In genomic region chr12:54214426-54214825, GRCm38 (mm10) we compare ENCODE assay signal across 21 mouse cellular contexts. TPM values are rescaled to one million over a fixed set of nuclear protein-coding genes. Genes with fewer than 3 reads are reported as not detected.
DNase-seq lines count a peak whose midpoint lies in the region; ATAC-seq and TF ChIP-seq lines count a peak whose summit lies in the region.
"Had no signal": no experiment of that assay in that cellular context is flagged by ENCODE, and none has a peak within 500 bp of the region (broad histone marks: within the 10 kb centered on the region; RNA-seq: fewer than 3 reads in every experiment).

No protein-coding gene starts in this region.

- POLR2A ChIA-PET in Patski (lab: Charles Lee), result interaction anchor here (1.2 kb wide), 1 partner anchor 11 kb away, joined by 3 read pairs; the partner anchor contains the start of gene Egln3

- DNase-seq in limb, embryonic 10.5 days (ENCODE audit: low spot score), result no peak
- DNase-seq in Patski (ENCODE audit: low read depth, low spot score), result peak; percentile 79
- DNase-seq in intestine, embryonic 14.5 days (ENCODE audit: low spot score), result peak; percentile 66
- DNase-seq in left cerebral cortex, adult 9 months (ENCODE audit: low spot score in 2 of 2), result no peak
- DNase-seq in left cerebral cortex, postnatal 36 days (ENCODE audit: low spot score in 2 of 2), result no peak
- DNase-seq in left cerebral cortex, postnatal 25 days (ENCODE audit: low spot score in 2 of 2), result no peak
- DNase-seq: cerebellum, adult 2 months; heart, postnatal 36 days; kidney, adult 8-10 months; liver; lung, adult 2 months; lung, postnatal 36 days; thymus, adult 18-20 months had no signal

- H3K9ac ChIP-seq in limb, embryonic 12.5 days (replicated peaks), result no peak overlapping the region
- H3K9ac ChIP-seq in intestine, embryonic 14.5 days (ENCODE audit: low read length), result no peak overlapping the region
- H3K9ac ChIP-seq: forebrain, embryonic 15.5 days; heart, embryonic 12.5 days; hindbrain, embryonic 15.5 days; neural tube, embryonic 13.5 days had no signal

- CTCF ChIA-PET in Patski (lab: Charles Lee), result interaction anchor here (2.4 kb wide), 1 partner anchor 9 kb away, joined by 7 read pairs; no protein-coding TSS in a partner anchor

- intact Hi-C loops in left cerebral cortex, postnatal 36 days (cut with DNase I), result no loop called here
- intact Hi-C loops in left cerebral cortex, postnatal 25 days (cut with DNase I), result no loop called here

- H3K27me3 ChIP-seq in limb, embryonic 12.5 days, result 0 out of 2 replicates have a peak, but pooled peaks cover 5% of the 10 kb centered on the region
- H3K27me3 ChIP-seq in limb, embryonic 10.5 days (ENCODE audit: low read depth, poor library complexity, severe bottlenecking), result no peaks in the 10 kb centered on the region
- no peaks in the 10 kb centered on the region for H3K27me3 ChIP-seq in Patski
- H3K27me3 ChIP-seq in intestine, embryonic 14.5 days (replicated peaks; ENCODE audit: control insufficient read depth, insufficient read depth, low read length), result no peaks in the 10 kb centered on the region
- H3K27me3 ChIP-seq: CH12.LX; forebrain, embryonic 15.5 days; heart, embryonic 12.5 days; hindbrain, embryonic 15.5 days had no signal

- no peak overlapping the region for H3K4me3 ChIP-seq in limb, embryonic 12.5 days (replicated peaks)
- H3K4me3 ChIP-seq in limb, embryonic 10.5 days, result no peak overlapping the region
- H3K4me3 ChIP-seq in intestine, embryonic 14.5 days (ENCODE audit: low read depth, low read length), result no peak overlapping the region
- H3K4me3 ChIP-seq: erythroblast, embryonic 14.5 days; forebrain, embryonic 15.5 days; heart, embryonic 12.5 days; hindbrain, embryonic 15.5 days; neural tube, embryonic 13.5 days had no signal

- H3K9me3 ChIP-seq in limb, embryonic 12.5 days, result no peaks in the 10 kb centered on the region
- H3K9me3 ChIP-seq in limb, embryonic 10.5 days (replicated peaks), result no peaks in the 10 kb centered on the region
- no peaks in the 10 kb centered on the region for H3K9me3 ChIP-seq in intestine, embryonic 14.5 days (ENCODE audit: control insufficient read depth, low read length)
- H3K9me3 ChIP-seq: forebrain, embryonic 15.5 days; heart, embryonic 12.5 days; hindbrain, embryonic 15.5 days; neural tube, embryonic 13.5 days had no signal

- ATAC-seq in limb, embryonic 12.5 days (ENCODE audit: insufficient number of reproducible peaks, insufficient read depth, low FRiP score, low TSS enrichment, low read depth), result no peak
- peak; percentile 79 for ATAC-seq in Patski
- ATAC-seq in intestine, embryonic 14.5 days (replicated peaks; ENCODE audit: low FRiP score, low TSS enrichment, low read depth), result peak; percentile 76; the same call in 1 of the 2 replicates
- ATAC-seq: activated CD4-positive, CD25-positive, alpha-beta regulatory T cell, adult 4 months; forebrain, embryonic 15.5 days had no signal

- no peaks in the 10 kb centered on the region for H3K36me3 ChIP-seq in limb, embryonic 12.5 days
- no peaks in the 10 kb centered on the region for H3K36me3 ChIP-seq in limb, embryonic 10.5 days
- no peaks in the 10 kb centered on the region for H3K36me3 ChIP-seq in intestine, embryonic 14.5 days (ENCODE audit: control insufficient read depth, insufficient read depth, low read length)
- H3K36me3 ChIP-seq: forebrain, embryonic 15.5 days; heart, embryonic 12.5 days; hindbrain, embryonic 15.5 days; neural tube, embryonic 13.5 days had no signal

- H3K27ac ChIP-seq in limb, embryonic 12.5 days, result no peak overlapping the region
- no peak overlapping the region for H3K27ac ChIP-seq in limb, embryonic 10.5 days
- H3K27ac ChIP-seq in intestine, embryonic 14.5 days (ENCODE audit: low read depth), result no peak overlapping the region
- H3K27ac ChIP-seq: forebrain, embryonic 15.5 days; hindbrain, embryonic 15.5 days; neural tube, embryonic 13.5 days had no signal

- peaks cover 3% of the 10 kb centered on the region; the same call in 1 of the 2 replicates for H3K4me1 ChIP-seq in limb, embryonic 12.5 days (replicated peaks)
- peaks cover 18% of the 10 kb centered on the region for H3K4me1 ChIP-seq in limb, embryonic 10.5 days
- no peaks in the 10 kb centered on the region for H3K4me1 ChIP-seq in intestine, embryonic 14.5 days (replicated peaks; ENCODE audit: control insufficient read depth, insufficient read depth, low read length)
- H3K4me1 ChIP-seq: forebrain, embryonic 15.5 days; hindbrain, embryonic 15.5 days had no signal

- H3K4me2 ChIP-seq in limb, embryonic 12.5 days, result peak overlapping the region; percentile 19; the same call in 1 of the 2 replicates
- H3K4me2 ChIP-seq in intestine, embryonic 14.5 days (ENCODE audit: low read length), result no peak overlapping the region
- H3K4me2 ChIP-seq: forebrain, embryonic 15.5 days; heart, embryonic 12.5 days; hindbrain, embryonic 15.5 days; neural tube, embryonic 13.5 days had no signal

- in situ Hi-C loops in Patski (cut with MboI; ENCODE audit: low pct_unique_long_range_greater_than_20kb), result loop anchor here (10.0 to 25.0 kb wide), 2 partner anchors 140 to 273 kb away; no protein-coding TSS in a partner anchor

- 13% methylated on average over 6 of the region's 6 CpGs for WGBS in limb, embryonic 12.5 days
- whole genome bisulfite sequencing in limb, embryonic 10.5 days, result 33% methylated on average over 6 of the region's 6 CpGs
- 31% methylated on average over 6 of the region's 6 CpGs for WGBS in intestine, embryonic 14.5 days

- no peak for TF ChIP-seq CTCF in Patski (IDR thresholded peaks at IDR 0.05)

RNA-seq across cellular contexts. Expression of gene Egln3, which starts 10.8 kb away (rescaled TPM):
- 3.0 and 3.4 TPM in 2 replicates for polyA plus RNA-seq in limb, embryonic 12.5 days (2016; fragmentation: Nextera tagmentation; extraction: Ambion mirVana)
- polyA plus RNA-seq in limb, embryonic 10.5 days (2016; fragmentation: Nextera tagmentation; extraction: Ambion mirVana), result 2.8 and 2.9 TPM in 2 replicates
- polyA plus RNA-seq in Patski (2021), result 13.0 TPM
- 44.9 and 48.1 TPM in 2 replicates for polyA plus RNA-seq in intestine, embryonic 14.5 days (2014; fragmentation: Nextera tagmentation; extraction: Ambion mirVana)
- 1 to 10 TPM; 9.1 to 9.9 TPM for total RNA-seq in left cerebral cortex, postnatal 36 days (2021)
- total RNA-seq in left cerebral cortex, postnatal 25 days (2021), result 10 to 100 TPM; 10.8 to 12.6 TPM
- polyA plus RNA-seq: erythroblast, embryonic 14.5 days had no signal

Comparison
In these comparisons a context has a peak if more than half of its experiments do, and no peak if none do; other contexts are left out.
1. DNase-seq: peak in Patski (single experiment) and intestine, embryonic 14.5 days (single experiment); none in limb, embryonic 10.5 days (single experiment), left cerebral cortex, adult 9 months (0 of 2), left cerebral cortex, postnatal 36 days (0 of 2) and left cerebral cortex, postnatal 25 days (0 of 2).